Mouse (Mus musculus) lung, embryonic 15.5 days (tissue): ENCODE measurements at regions not wholly inside any gene's neighbourhood (a gene's known extent, or its start where the extent isn't known, plus 50 kb on each side); places are given as distances from the start of the nearest gene placed in this dataset.
"Not testable (repeated sequence)": the region's sequence is repeated elsewhere in the genome, so short reads cannot be mapped to it uniquely, and the experiment has no call there.

Experiments
- ATAC-seq: fragments of 200-750 bp; cut with Nextera tagmentation; 2 replicates; pipeline ENCODE4 v1.8.0; 2017; ENCODE audit warnings: moderate number of reproducible peaks, borderline replicate concordance; ENCODE audit not compliant: low FRiP score, low TSS enrichment; ENCODE audit errors: extremely low read depth
- H3K27ac ChIP-seq: fragments of 300-500 bp; sonication (generic); 2 replicates; pipeline ENCODE4 v1.5.1; 2015; ENCODE audit warnings: moderate library complexity, mild to moderate bottlenecking, inconsistent platforms
- H3K27me3 ChIP-seq: fragments of 300-500 bp; sonication (generic); 2 replicates; pipeline ENCODE4 v1.6.1; 2015; ENCODE audit warnings: inconsistent platforms
- H3K36me3 ChIP-seq: fragments of 300-500 bp; sonication (generic); 2 replicates; pipeline ENCODE4 v1.6.1; 2015; ENCODE audit warnings: inconsistent platforms
- H3K4me1 ChIP-seq: fragments of 300-500 bp; sonication (generic); 2 replicates; pipeline ENCODE4 v1.6.1; 2015; ENCODE audit warnings: inconsistent platforms
- H3K4me2 ChIP-seq: fragments of 300-500 bp; sonication (generic); 2 replicates; pipeline ENCODE4 v1.6.1; 2015; ENCODE audit warnings: inconsistent platforms, mild to moderate bottlenecking, moderate library complexity
- H3K4me3 ChIP-seq: fragments of 300-500 bp; sonication (generic); 2 replicates; pipeline ENCODE4 v1.5.1; 2015; ENCODE audit warnings: mild to moderate bottlenecking, inconsistent platforms
- H3K9ac ChIP-seq: fragments of 300-500 bp; sonication (generic); 2 replicates; pipeline ENCODE4 v1.6.1; 2015; ENCODE audit warnings: inconsistent platforms
- H3K9me3 ChIP-seq: fragments of 300-500 bp; sonication (generic); 2 replicates; pipeline ENCODE4 v1.6.1; 2016; ENCODE audit warnings: inconsistent platforms
- WGBS: fragments of 180-500 bp; shearing (Covaris S2); methylation state at CpG from one replicate; pipeline ENCODE4 v1.1.7; 2015; 5-methylcytosine and 5-hydroxymethylcytosine counted together

GRCm38 (mm10) chr14:8867641-8868040 lies 201.6 kb upstream of the 4930452B06Rik start:
- no peaks in the 10 kb centered on the region for H3K4me1 ChIP-seq
- no peaks in the 10 kb centered on the region for H3K27me3 ChIP-seq
- no peak overlapping the region for H3K27ac ChIP-seq
- ATAC-seq = no peak
- H3K4me3 ChIP-seq = no peak overlapping the region
- no peaks in the 10 kb centered on the region for H3K9me3 ChIP-seq
- H3K36me3 ChIP-seq = no peaks in the 10 kb centered on the region
- no peak overlapping the region for H3K9ac ChIP-seq
- H3K4me2 ChIP-seq = no peak overlapping the region
- 84% methylated on average over 5 of the region's 5 CpGs for WGBS

GRCm38 (mm10) chr14:8851572-8851971 lies 185.5 kb upstream of the 4930452B06Rik start:
- H3K4me1 ChIP-seq = no peaks in the 10 kb centered on the region
- H3K27me3 ChIP-seq = no peaks in the 10 kb centered on the region
- H3K9ac ChIP-seq = no peak overlapping the region
- H3K9me3 ChIP-seq = no peaks in the 10 kb centered on the region
- H3K36me3 ChIP-seq = no peaks in the 10 kb centered on the region
- no peak overlapping the region for H3K4me3 ChIP-seq
- no peak overlapping the region for H3K27ac ChIP-seq
- no peak for ATAC-seq
- H3K4me2 ChIP-seq = no peak overlapping the region

- Histone ChIP-seq H3K9me3 (no peaks in the 10 kb centered on the region), H3K27me3 (no peaks in the 10 kb centered on the region), H3K9ac (no peak overlapping the region), H3K4me1 (no peaks in the 10 kb centered on the region), H3K4me3 (no peak overlapping the region), H3K36me3 (no peaks in the 10 kb centered on the region), H3K27ac (no peak overlapping the region), H3K4me2 (no peak overlapping the region)
- no peak for ATAC-seq
These were observed 184.2 kb upstream of the 4930452B06Rik start for GRCm38 (mm10) chr14:8850208-8850607.

GRCm38 (mm10) chr14:8833516-8833915 lies 167.5 kb upstream of the 4930452B06Rik start:
- Histone ChIP-seq H3K4me2 (no peak overlapping the region), H3K27ac (no peak overlapping the region), H3K9me3 (no peaks in the 10 kb centered on the region), H3K36me3 (no peaks in the 10 kb centered on the region), H3K9ac (no peak overlapping the region), H3K27me3 (no peaks in the 10 kb centered on the region), H3K4me3 (no peak overlapping the region), H3K4me1 (no peaks in the 10 kb centered on the region)
- 62% methylated on average over 1 of the region's 1 CpGs for WGBS
- ATAC-seq = 0 out of 2 replicates have a peak, but pooled peaks have one; percentile 46

- not testable (repeated sequence) for H3K9ac ChIP-seq, H3K9me3 ChIP-seq, H3K4me2 ChIP-seq, H3K4me1 ChIP-seq, H3K4me3 ChIP-seq, ATAC-seq, H3K36me3 ChIP-seq, H3K27ac ChIP-seq, H3K27me3 ChIP-seq
- 65% methylated on average over 23 of the region's 23 CpGs for WGBS
These were observed 134.2 kb upstream of the 4930452B06Rik start for GRCm38 (mm10) chr14:8800217-8800616.

GRCm38 (mm10) chr14:8789348-8789747 lies 123.3 kb upstream of the 4930452B06Rik start:
- H3K36me3 ChIP-seq = no peaks in the 10 kb centered on the region
- no peaks in the 10 kb centered on the region for H3K4me1 ChIP-seq
- H3K4me2 ChIP-seq = no peak overlapping the region
- H3K27ac ChIP-seq = no peak overlapping the region
- no peak overlapping the region for H3K4me3 ChIP-seq
- H3K27me3 ChIP-seq = no peaks in the 10 kb centered on the region
- H3K9ac ChIP-seq = no peak overlapping the region
- 37% methylated on average over 1 of the region's 1 CpGs for WGBS
- H3K9me3 ChIP-seq = no peaks in the 10 kb centered on the region
- ATAC-seq = no peak

GRCm38 (mm10) chr14:8760541-8760940 lies 94.5 kb upstream of the 4930452B06Rik start:
- no peak overlapping the region for H3K9ac ChIP-seq
- no peak overlapping the region for H3K27ac ChIP-seq
- no peak overlapping the region for H3K4me3 ChIP-seq
- H3K36me3 ChIP-seq = no peaks in the 10 kb centered on the region
- no peak overlapping the region for H3K4me2 ChIP-seq
- H3K27me3 ChIP-seq = no peaks in the 10 kb centered on the region
- no peaks in the 10 kb centered on the region for H3K9me3 ChIP-seq
- no peaks in the 10 kb centered on the region for H3K4me1 ChIP-seq
- WGBS = 63% methylated on average over 2 of the region's 2 CpGs
- no peak for ATAC-seq

GRCm38 (mm10) chr14:8736831-8737230 lies 70.8 kb upstream of the 4930452B06Rik start:
- WGBS = 22% methylated on average over 4 of the region's 4 CpGs
- Histone ChIP-seq H3K4me2 (no peak overlapping the region), H3K9me3 (no peaks in the 10 kb centered on the region), H3K4me1 (no peaks in the 10 kb centered on the region), H3K36me3 (no peaks in the 10 kb centered on the region), H3K27ac (no peak overlapping the region), H3K4me3 (no peak overlapping the region), H3K9ac (no peak overlapping the region), H3K27me3 (no peaks in the 10 kb centered on the region)
- ATAC-seq = no peak

- H3K4me3 ChIP-seq = no peak overlapping the region
- H3K9ac ChIP-seq = no peak overlapping the region
- no peaks in the 10 kb centered on the region for H3K9me3 ChIP-seq
- no peak overlapping the region for H3K27ac ChIP-seq
- no peak for ATAC-seq
- H3K4me2 ChIP-seq = no peak overlapping the region
- H3K36me3 ChIP-seq = no peaks in the 10 kb centered on the region
- H3K4me1 ChIP-seq = no peaks in the 10 kb centered on the region
- WGBS = 61% methylated on average over 2 of the region's 2 CpGs
- no peaks in the 10 kb centered on the region for H3K27me3 ChIP-seq
These were observed 67.2 kb upstream of the 4930452B06Rik start for GRCm38 (mm10) chr14:8733261-8733660.

GRCm38 (mm10) chr14:8727364-8727763 lies 61.3 kb upstream of the 4930452B06Rik start:
- Histone ChIP-seq H3K36me3 (no peaks in the 10 kb centered on the region), H3K9ac (no peak overlapping the region), H3K4me1 (no peaks in the 10 kb centered on the region), H3K9me3 (no peaks in the 10 kb centered on the region), H3K4me2 (no peak overlapping the region), H3K27ac (no peak overlapping the region), H3K4me3 (no peak overlapping the region), H3K27me3 (no peaks in the 10 kb centered on the region)
- ATAC-seq = no peak
- 56% methylated on average over 1 of the region's 1 CpGs for WGBS
